Mouse (Mus musculus) embryonic facial prominence, embryonic 11.5 days (tissue): ENCODE measurements around the gene Bpifa5. TPM values are rescaled to one million over a fixed set of nuclear protein-coding genes. Genes with fewer than 3 reads are reported as not detected.

Experiments
- ATAC-seq: fragments of 200-750 bp; cut with Nextera tagmentation; replicated peaks from 2 replicates; pipeline ENCODE4 v1.8.0; 2017; ENCODE audit warnings: low read depth; ENCODE audit not compliant: insufficient number of reproducible peaks, low FRiP score, low TSS enrichment
- DNase-seq: peaks from one replicate; pipeline ENCODE4 v3.0.0-alpha.2; 2015; ENCODE audit warnings: low spot score
- H3K27ac ChIP-seq: fragments of 300-500 bp; sonication (generic); replicated peaks from 2 replicates; pipeline ENCODE4 v1.5.1; 2014; ENCODE audit warnings: mild to moderate bottlenecking, low read depth, low read length, control low read depth
- H3K27me3 ChIP-seq: fragments of 300-500 bp; sonication (generic); 2 replicates; pipeline ENCODE4 v1.6.1; 2014; ENCODE audit warnings: mild to moderate bottlenecking, low read length, moderate library complexity, mixed read lengths; ENCODE audit not compliant: control insufficient read depth, insufficient read depth
- H3K36me3 ChIP-seq: fragments of 300-500 bp; sonication (generic); replicated peaks from 2 replicates; pipeline ENCODE4 v1.6.1; 2014; ENCODE audit warnings: low read depth, mild to moderate bottlenecking, low read length, moderate library complexity, mixed read lengths; ENCODE audit not compliant: control insufficient read depth, insufficient read depth
- H3K4me1 ChIP-seq: fragments of 300-500 bp; sonication (generic); 2 replicates; pipeline ENCODE4 v1.6.1; 2014; ENCODE audit warnings: low read length, mixed read lengths; ENCODE audit not compliant: control insufficient read depth, insufficient read depth
- H3K4me2 ChIP-seq: fragments of 300-500 bp; sonication (generic); 2 replicates; pipeline ENCODE4 v1.6.1; 2014; ENCODE audit warnings: low read depth, mild to moderate bottlenecking, control low read depth, low read length, moderate library complexity
- H3K4me3 ChIP-seq: fragments of 300-500 bp; sonication (generic); 2 replicates; pipeline ENCODE4 v1.5.1; 2014; ENCODE audit warnings: low read depth, low read length, control low read depth
- H3K9ac ChIP-seq: fragments of 300-500 bp; sonication (generic); replicated peaks from 2 replicates; pipeline ENCODE4 v1.6.1; 2014; ENCODE audit warnings: mild to moderate bottlenecking, control low read depth, low read length
- H3K9me3 ChIP-seq: fragments of 300-500 bp; sonication (generic); replicated peaks from 2 replicates; pipeline ENCODE4 v1.6.1; 2016; ENCODE audit warnings: mild to moderate bottlenecking, low read length, inconsistent platforms, mixed read lengths; ENCODE audit not compliant: control insufficient read depth
- WGBS: fragments of 180-500 bp; shearing (Covaris S2); extraction: QIAGEN DNeasy Blood & Tissue Kit; methylation state at CpG from one replicate; pipeline ENCODE4 v1.1.7; 2014; 5-methylcytosine and 5-hydroxymethylcytosine counted together
- polyA plus RNA-seq: library from polyadenylated mRNA; unstranded; fragments of >200 nt; fragmentation: Nextera tagmentation; extraction: Ambion mirVana; gene quantifications from 2 replicates; pipeline ENCODE4 v1.2.1, GENCODE M21; 2014

Gene Bpifa5
- polyA plus RNA-seq, 1 experiment from 2014 or later, result not detected

DNA sequence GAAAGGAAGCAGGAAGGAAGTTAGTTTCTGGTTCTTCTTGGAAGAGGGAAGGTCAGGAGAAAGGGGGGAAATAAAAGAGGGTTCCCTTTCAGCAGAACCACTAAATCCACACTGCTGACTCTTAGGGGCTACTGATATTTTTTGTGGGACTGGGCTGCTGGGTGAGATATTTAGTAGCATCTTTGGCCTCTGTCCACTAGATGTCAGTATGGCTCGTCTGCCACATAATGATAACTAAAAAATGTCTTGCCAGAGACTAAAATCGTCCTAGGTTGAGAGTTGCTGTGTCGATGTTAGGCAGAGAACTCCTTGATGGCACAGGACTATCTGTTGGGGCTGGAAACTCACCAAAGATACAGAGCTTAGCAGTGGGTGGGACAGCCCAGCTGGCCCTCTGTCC lies 46.7 kb downstream of the Bpifa5 start:
- Histone ChIP-seq H3K4me3 (no peak overlapping the region), H3K9ac (no peak overlapping the region), H3K9me3 (no peaks in the 10 kb centered on the region), H3K27ac (no peak overlapping the region), H3K27me3 (no peaks in the 10 kb centered on the region), H3K36me3 (no peaks in the 10 kb centered on the region), H3K4me1 (no peaks in the 10 kb centered on the region), H3K4me2 (no peak overlapping the region)
- DNase-seq (peak; percentile 60), ATAC-seq (no peak)
- 21% methylated on average over 3 of the region's 3 CpGs for WGBS

- no peak overlapping the region for H3K4me3 ChIP-seq
- no peak overlapping the region for H3K4me2 ChIP-seq
- H3K9ac ChIP-seq, result no peak overlapping the region
- H3K9me3 ChIP-seq, result no peaks in the 10 kb centered on the region
- no peak for DNase-seq
- no peaks in the 10 kb centered on the region for H3K4me1 ChIP-seq
- no peak overlapping the region for H3K27ac ChIP-seq
- ATAC-seq, result no peak
- WGBS, result 81% methylated on average over 1 of the region's 1 CpGs
- no peaks in the 10 kb centered on the region for H3K36me3 ChIP-seq
- H3K27me3 ChIP-seq, result no peaks in the 10 kb centered on the region
Observed at GRCm38 (mm10) chr2:154211121-154211520, 48.7 kb downstream of the Bpifa5 start.

GRCm38 (mm10) chr2:154211881-154212280 lies 49.5 kb downstream of the Bpifa5 start:
- no peaks in the 10 kb centered on the region for H3K4me1 ChIP-seq
- no peak overlapping the region for H3K9ac ChIP-seq
- ATAC-seq, result no peak
- no peak overlapping the region for H3K4me2 ChIP-seq
- WGBS, result 89% methylated on average over 4 of the region's 4 CpGs
- no peak overlapping the region for H3K4me3 ChIP-seq
- no peak for DNase-seq
- H3K27ac ChIP-seq, result no peak overlapping the region
- no peaks in the 10 kb centered on the region for H3K9me3 ChIP-seq
- no peaks in the 10 kb centered on the region for H3K36me3 ChIP-seq
- no peaks in the 10 kb centered on the region for H3K27me3 ChIP-seq

DNA sequence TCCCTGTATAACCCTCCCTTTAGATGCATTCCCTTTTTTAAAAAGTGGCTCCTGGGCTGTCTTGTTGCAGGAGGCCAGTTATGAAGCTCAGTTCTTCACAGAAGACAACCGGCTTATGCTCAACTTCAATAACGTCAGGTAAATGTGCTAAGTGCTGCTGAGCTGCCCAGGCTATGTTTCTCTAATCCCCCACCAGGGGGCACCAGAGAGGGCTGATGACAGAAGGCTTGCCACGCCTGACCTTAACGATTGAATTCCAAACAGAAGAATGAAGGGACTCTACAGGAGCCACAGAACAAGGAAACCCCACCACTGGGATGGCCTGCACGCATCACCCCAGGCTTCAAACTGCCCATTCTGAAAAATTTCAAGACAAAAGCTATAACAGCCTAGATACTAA lies 52.8 kb downstream of the Bpifa5 start:
- Histone ChIP-seq H3K4me2 (no peak overlapping the region), H3K4me1 (no peaks in the 10 kb centered on the region), H3K4me3 (no peak overlapping the region), H3K27me3 (no peaks in the 10 kb centered on the region), H3K36me3 (no peaks in the 10 kb centered on the region), H3K9ac (no peak overlapping the region), H3K27ac (no peak overlapping the region), H3K9me3 (no peaks in the 10 kb centered on the region)
- ATAC-seq (no peak; the same call in 1 of the 2 replicates), DNase-seq (peak; percentile 83)
- WGBS, result 13% methylated on average over 5 of the region's 5 CpGs

Other genes starting within 250 kb of the Bpifa5 start
- gene Bpifb3, start 244.4 kb upstream of the Bpifa5 start, polyA plus RNA-seq, result not detected in 2 replicates
- gene Bpifb4, start 224.4 kb upstream of the Bpifa5 start, polyA plus RNA-seq, result 0.18 TPM in 1 of 2 replicates, not detected in the other
- not detected in 2 replicates for gene Bpifa6, start 187.7 kb upstream of the Bpifa5 start, polyA plus RNA-seq
- not detected in 2 replicates for gene Bpifa2, start 154.3 kb upstream of the Bpifa5 start, polyA plus RNA-seq
- not detected in 2 replicates for gene Bpifa3, start 32.3 kb upstream of the Bpifa5 start, polyA plus RNA-seq
- gene Bpifa1, start 19.7 kb upstream of the Bpifa5 start, polyA plus RNA-seq, result not detected in 2 replicates
- not detected in 2 replicates for gene Bpifb1, start 28.2 kb downstream of the Bpifa5 start, polyA plus RNA-seq
- 0.29 TPM in 2 replicates for gene Bpifb5, start 61.1 kb downstream of the Bpifa5 start, polyA plus RNA-seq
- not detected in 2 replicates for gene Bpifb9a, start 95.2 kb downstream of the Bpifa5 start, polyA plus RNA-seq
- not detected in 2 replicates for gene Bpifb9b, start 144.6 kb downstream of the Bpifa5 start, polyA plus RNA-seq
- 19.4 and 19.7 TPM in 2 replicates for gene Cdk5rap1, start 210.4 kb downstream of the Bpifa5 start, polyA plus RNA-seq
- 2.1 TPM in 2 replicates for gene Snta1, start 245.5 kb downstream of the Bpifa5 start, polyA plus RNA-seq